Mouse (Mus musculus) small intestine, adult 2 months (tissue): ENCODE measurements around the gene Ipcef1.

ENCODE experiments used
- CTCF ChIP-seq: fragments of 200-500 bp; IDR thresholded peaks from 2 replicates; pipeline ENCODE4 v1.5.1; 2012; ENCODE audit warnings: low read depth, mild to moderate bottlenecking, control low read depth, inconsistent platforms, low read length, moderate library complexity, mixed read lengths; ENCODE audit not compliant: insufficient replicate concordance, insufficient read length; ENCODE audit errors: extremely low read depth
- POLR2A ChIP-seq: fragments of 200-500 bp; IDR thresholded peaks from 2 replicates; pipeline ENCODE4 v1.6.1; 2012; ENCODE audit warnings: low read depth, mild to moderate bottlenecking, control low read depth, inconsistent platforms, low read length, moderate library complexity

GRCm38 (mm10) chr10:7077971-7078370 lies 25.7 kb upstream of the Ipcef1 start:
- TF ChIP-seq CTCF (no peak), POLR2A (no peak)
